Mouse (Mus musculus): ENCODE results near the gene Tesmin. TPM values are rescaled to one million over a fixed set of nuclear protein-coding genes. Genes with fewer than 3 reads are reported as not detected.

Gene Tesmin
- total RNA-seq, 2 experiments from 2014 or later = 1.1 to 1.3 TPM

- DNase-seq (ENCODE audit: low spot score in 2 of 2) = peak; percentile 84 to 92
These were observed 432 bp downstream of the Tesmin start for GRCm38 (mm10) chr19:3389089-3389488.

- DNase-seq (ENCODE audit: low spot score in 2 of 2) = no peak
These were observed 3.7 kb downstream of the Tesmin start for GRCm38 (mm10) chr19:3392384-3392783.

- DNase-seq (ENCODE audit: low spot score in 2 of 2) = no peak
These were observed 5.6 kb downstream of the Tesmin start for GRCm38 (mm10) chr19:3394216-3394615.

- no peak for DNase-seq (ENCODE audit: low spot score in 2 of 2)
These were observed 11.4 kb downstream of the Tesmin start for GRCm38 (mm10) chr19:3400057-3400456.

GRCm38 (mm10) chr19:3401504-3401903 is 12.8 kb downstream of the Tesmin start:
- no peak for DNase-seq (ENCODE audit: low spot score in 2 of 2)

- no peak for DNase-seq (ENCODE audit: low spot score in 2 of 2)
These were observed 13.3 kb downstream of the Tesmin start for GRCm38 (mm10) chr19:3401943-3402342.

GRCm38 (mm10) chr19:3402390-3402789 is 13.7 kb downstream of the Tesmin start:
- DNase-seq (ENCODE audit: low spot score in 2 of 2) = no peak

- no peak for DNase-seq (ENCODE audit: low spot score in 2 of 2)
These were observed 15.4 kb downstream of the Tesmin start for GRCm38 (mm10) chr19:3404030-3404429.

- no peak for DNase-seq (ENCODE audit: low spot score in 2 of 2)
These were observed 17.0 kb downstream of the Tesmin start for GRCm38 (mm10) chr19:3405531-3406281.

- DNase-seq (ENCODE audit: low spot score in 2 of 2) = peak in 1 of 2 experiments; percentile 20
These were observed 25.6 kb downstream of the Tesmin start, which contains the start of gene Gal for GRCm38 (mm10) chr19:3414268-3414733. TSS of gene Gal (minus strand) at chr19:3414544.

- no peak for DNase-seq (ENCODE audit: low spot score in 2 of 2)
These were observed 30.6 kb downstream of the Tesmin start for GRCm38 (mm10) chr19:3419251-3419650.

GRCm38 (mm10) chr19:3422488-3422887 is 33.8 kb downstream of the Tesmin start:
- DNase-seq (ENCODE audit: low spot score in 2 of 2) = peak in 1 of 2 experiments; percentile 41

- DNase-seq (ENCODE audit: low spot score in 2 of 2) = no peak
These were observed 34.3 kb downstream of the Tesmin start for GRCm38 (mm10) chr19:3422981-3423380.

- no peak for DNase-seq (ENCODE audit: low spot score in 2 of 2)
These were observed 35.6 kb downstream of the Tesmin start for GRCm38 (mm10) chr19:3424214-3424613.

GRCm38 (mm10) chr19:3428057-3428830 is 39.6 kb downstream of the Tesmin start:
- DNase-seq (ENCODE audit: low spot score in 2 of 2) = no peak

GRCm38 (mm10) chr19:3429156-3429816 is 40.6 kb downstream of the Tesmin start:
- no peak for DNase-seq (ENCODE audit: low spot score in 2 of 2)

GRCm38 (mm10) chr19:3431066-3431465 is 42.4 kb downstream of the Tesmin start:
- DNase-seq (ENCODE audit: low spot score in 2 of 2) = no peak

- no peak for DNase-seq (ENCODE audit: low spot score in 2 of 2)
These were observed 43.3 kb downstream of the Tesmin start for GRCm38 (mm10) chr19:3431969-3432368.

- DNase-seq (ENCODE audit: low spot score in 2 of 2) = no peak
These were observed 45.5 kb downstream of the Tesmin start for GRCm38 (mm10) chr19:3434124-3434523.

- no peak for DNase-seq (ENCODE audit: low spot score in 2 of 2)
These were observed 46.0 kb downstream of the Tesmin start for GRCm38 (mm10) chr19:3434641-3435040.

GRCm38 (mm10) chr19:3435824-3436223 is 47.2 kb downstream of the Tesmin start:
- no peak for DNase-seq (ENCODE audit: low spot score in 2 of 2)

- DNase-seq (ENCODE audit: low spot score in 2 of 2) = no peak
These were observed 48.2 kb downstream of the Tesmin start for GRCm38 (mm10) chr19:3436840-3437239.

All from gastrocnemius, postnatal 4 days (tissue).